Mouse (Mus musculus) kidney, embryonic 14.5 days (tissue): ENCODE data around the gene Ednrb. TPM values are rescaled to one million over a fixed set of nuclear protein-coding genes. Genes with fewer than 3 reads are reported as not detected.
A peak's percentile ranks its signal among the peaks of the same experiment; 100 is the strongest.

ENCODE experiments used
- ATAC-seq: fragments of 200-750 bp; cut with Nextera tagmentation; 2 replicates; pipeline ENCODE4 v1.8.0; 2017; ENCODE audit warnings: moderate number of reproducible peaks, mild to moderate bottlenecking, moderate TSS enrichment, moderate library complexity; ENCODE audit not compliant: low FRiP score, low TSS enrichment
- H3K27ac ChIP-seq: fragments of 300-500 bp; sonication (generic); 2 replicates; pipeline ENCODE4 v1.5.1; 2014; ENCODE audit warnings: low read depth, mild to moderate bottlenecking, low read length, moderate library complexity, mixed read lengths
- H3K27me3 ChIP-seq: fragments of 300-500 bp; sonication (generic); 2 replicates; pipeline ENCODE4 v1.6.1; 2014; ENCODE audit warnings: mild to moderate bottlenecking, low read length; ENCODE audit not compliant: control insufficient read depth, insufficient read depth
- H3K36me3 ChIP-seq: fragments of 300-500 bp; sonication (generic); 2 replicates; pipeline ENCODE4 v1.6.1; 2014; ENCODE audit warnings: low read length, mixed read lengths; ENCODE audit not compliant: control insufficient read depth, insufficient read depth
- H3K4me1 ChIP-seq: fragments of 300-500 bp; sonication (generic); 2 replicates; pipeline ENCODE4 v1.6.1; 2014; ENCODE audit warnings: low read length, mixed read lengths; ENCODE audit not compliant: control insufficient read depth, insufficient read depth
- H3K4me2 ChIP-seq: fragments of 300-500 bp; sonication (generic); replicated peaks from 2 replicates; pipeline ENCODE4 v1.6.1; 2014; ENCODE audit warnings: low read depth, mild to moderate bottlenecking, low read length
- H3K4me3 ChIP-seq: fragments of 300-500 bp; sonication (generic); 2 replicates; pipeline ENCODE4 v1.5.1; 2014; ENCODE audit warnings: mild to moderate bottlenecking, low read length
- H3K9ac ChIP-seq: fragments of 300-500 bp; sonication (generic); 2 replicates; pipeline ENCODE4 v1.6.1; 2014; ENCODE audit warnings: low read depth, mild to moderate bottlenecking, low read length, moderate library complexity
- H3K9me3 ChIP-seq: fragments of 300-500 bp; sonication (generic); 2 replicates; pipeline ENCODE4 v1.6.1; 2016; ENCODE audit warnings: low read length; ENCODE audit not compliant: control insufficient read depth
- WGBS: fragments of 180-500 bp; shearing (Covaris S2); extraction: QIAGEN DNeasy Blood & Tissue Kit; methylation state at CpG from one replicate; pipeline ENCODE4 v1.1.7; 2014; 5-methylcytosine and 5-hydroxymethylcytosine counted together
- polyA plus RNA-seq: library from polyadenylated mRNA; unstranded; fragments of >200 nt; fragmentation: Nextera tagmentation; extraction: Ambion mirVana; gene quantifications from 2 replicates; pipeline ENCODE4 v1.2.1, GENCODE M21; 2014

The Ednrb gene
- polyA plus RNA-seq, 1 experiment from 2014 or later: 37.5 TPM

- peaks cover 14% of the 10 kb centered on the region; the same call in 1 of the 2 replicates for H3K4me1 ChIP-seq
- ATAC-seq: peak; percentile 48; the same call in 1 of the 2 replicates
- H3K9ac ChIP-seq: no peak overlapping the region
- H3K27me3 ChIP-seq: no peaks in the 10 kb centered on the region
- no peak overlapping the region for H3K4me3 ChIP-seq
- H3K9me3 ChIP-seq: no peaks in the 10 kb centered on the region
- H3K27ac ChIP-seq: no peak overlapping the region
- WGBS: 49% methylated on average over 4 of the region's 4 CpGs
- H3K36me3 ChIP-seq: no peaks in the 10 kb centered on the region
- no peak overlapping the region for H3K4me2 ChIP-seq
Measured at GRCm38 (mm10) chr14:103832472-103832871, 11.7 kb downstream of the Ednrb start.

- no peak for ATAC-seq
- H3K4me1 ChIP-seq: peaks cover 12% of the 10 kb centered on the region; the same call in 1 of the 2 replicates
- no peak overlapping the region for H3K4me2 ChIP-seq
- H3K9me3 ChIP-seq: no peaks in the 10 kb centered on the region
- no peak overlapping the region for H3K9ac ChIP-seq
- no peaks in the 10 kb centered on the region for H3K36me3 ChIP-seq
- H3K4me3 ChIP-seq: no peak overlapping the region
- H3K27ac ChIP-seq: no peak overlapping the region
- H3K27me3 ChIP-seq: no peaks in the 10 kb centered on the region
- WGBS: 74% methylated on average over 5 of the region's 5 CpGs
Measured at GRCm38 (mm10) chr14:103831007-103831406, 13.2 kb downstream of the Ednrb start.

- H3K9me3 ChIP-seq: no peaks in the 10 kb centered on the region
- WGBS: 88% methylated on average over 9 of the region's 9 CpGs
- no peak overlapping the region for H3K27ac ChIP-seq
Measured at GRCm38 (mm10) chr14:103826343-103826742, 17.9 kb downstream of the Ednrb start.

GRCm38 (mm10) chr14:103825934-103826333 is 18.3 kb downstream of the Ednrb start:
- no peak overlapping the region for H3K9ac ChIP-seq
- no peaks in the 10 kb centered on the region for H3K4me1 ChIP-seq
- no peak overlapping the region for H3K4me3 ChIP-seq
- H3K9me3 ChIP-seq: no peaks in the 10 kb centered on the region
- no peaks in the 10 kb centered on the region for H3K27me3 ChIP-seq
- H3K27ac ChIP-seq: no peak overlapping the region
- no peak for ATAC-seq
- H3K36me3 ChIP-seq: no peaks in the 10 kb centered on the region
- H3K4me2 ChIP-seq: no peak overlapping the region
- 96% methylated on average over 5 of the region's 5 CpGs for WGBS

More at GRCm38 (mm10) chr14:103826343-103826742, 17.9 kb downstream of the Ednrb start:
- no peak for ATAC-seq
- Histone ChIP-seq H3K4me3 (no peak overlapping the region), H3K27me3 (no peaks in the 10 kb centered on the region), H3K4me2 (no peak overlapping the region), H3K4me1 (no peaks in the 10 kb centered on the region), H3K36me3 (no peaks in the 10 kb centered on the region), H3K9ac (no peak overlapping the region)

DNA sequence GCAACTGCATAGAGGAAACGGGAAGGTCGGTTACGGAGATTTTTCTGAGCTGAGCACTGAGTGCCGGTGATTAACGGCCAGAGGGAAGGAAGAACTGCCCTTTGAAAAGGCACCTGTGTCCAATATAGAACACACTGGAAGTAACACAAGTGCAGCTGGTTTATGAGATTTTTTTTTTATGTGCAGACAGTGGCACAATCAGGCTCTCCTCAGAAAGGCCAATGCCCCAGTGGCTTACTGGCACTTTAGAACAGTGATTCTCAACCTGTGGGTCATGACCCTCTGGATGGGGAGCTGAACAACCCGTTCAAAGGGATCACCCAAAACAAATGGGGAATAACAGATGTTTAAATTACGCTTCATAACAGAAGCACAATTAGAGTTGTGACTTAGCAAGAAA is 20.7 kb downstream of the Ednrb start:
- no peaks in the 10 kb centered on the region for H3K4me1 ChIP-seq
- H3K4me3 ChIP-seq: no peak overlapping the region
- no peak overlapping the region for H3K4me2 ChIP-seq
- no peak overlapping the region for H3K27ac ChIP-seq
- no peak overlapping the region for H3K9ac ChIP-seq
- no peak for ATAC-seq
- no peaks in the 10 kb centered on the region for H3K9me3 ChIP-seq
- no peaks in the 10 kb centered on the region for H3K36me3 ChIP-seq
- H3K27me3 ChIP-seq: no peaks in the 10 kb centered on the region
- WGBS: 30% methylated on average over 7 of the region's 7 CpGs

DNA sequence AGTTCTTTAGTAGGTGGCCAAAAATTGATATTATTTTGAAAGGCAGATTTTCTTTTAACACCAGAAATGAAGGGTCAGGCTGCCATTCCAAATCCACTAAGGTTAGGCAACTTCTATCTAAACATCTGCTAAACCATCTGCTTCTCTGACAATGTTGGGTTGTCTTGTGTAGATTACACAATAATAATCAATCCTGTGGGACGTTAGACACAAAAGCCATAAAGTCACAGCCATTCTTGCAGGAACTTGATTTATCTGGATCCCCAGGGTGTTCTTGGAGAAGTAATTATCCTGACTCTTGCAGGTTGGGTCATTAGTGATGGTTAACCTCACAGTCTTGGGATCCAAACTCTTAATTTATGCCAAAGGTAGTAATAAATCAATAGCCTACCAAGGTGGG is 21.6 kb downstream of the Ednrb start:
- no peaks in the 10 kb centered on the region for H3K36me3 ChIP-seq
- no peak for ATAC-seq
- H3K4me1 ChIP-seq: no peaks in the 10 kb centered on the region
- H3K9me3 ChIP-seq: no peaks in the 10 kb centered on the region
- 15% methylated on average over 1 of the region's 1 CpGs for WGBS
- no peak overlapping the region for H3K9ac ChIP-seq
- H3K4me2 ChIP-seq: no peak overlapping the region
- H3K4me3 ChIP-seq: no peak overlapping the region
- no peak overlapping the region for H3K27ac ChIP-seq
- no peaks in the 10 kb centered on the region for H3K27me3 ChIP-seq

GRCm38 (mm10) chr14:103816637-103817308 is 27.4 kb downstream of the Ednrb start:
- no peak for ATAC-seq
- Histone ChIP-seq H3K4me3 (no peak overlapping the region), H3K27ac (no peak overlapping the region), H3K9ac (no peak overlapping the region), H3K4me1 (no peaks in the 10 kb centered on the region), H3K36me3 (no peaks in the 10 kb centered on the region), H3K9me3 (no peaks in the 10 kb centered on the region), H3K4me2 (no peak overlapping the region; the same call in 1 of the 2 replicates), H3K27me3 (no peaks in the 10 kb centered on the region)
- WGBS: 73% methylated on average over 25 of the region's 25 CpGs

DNA sequence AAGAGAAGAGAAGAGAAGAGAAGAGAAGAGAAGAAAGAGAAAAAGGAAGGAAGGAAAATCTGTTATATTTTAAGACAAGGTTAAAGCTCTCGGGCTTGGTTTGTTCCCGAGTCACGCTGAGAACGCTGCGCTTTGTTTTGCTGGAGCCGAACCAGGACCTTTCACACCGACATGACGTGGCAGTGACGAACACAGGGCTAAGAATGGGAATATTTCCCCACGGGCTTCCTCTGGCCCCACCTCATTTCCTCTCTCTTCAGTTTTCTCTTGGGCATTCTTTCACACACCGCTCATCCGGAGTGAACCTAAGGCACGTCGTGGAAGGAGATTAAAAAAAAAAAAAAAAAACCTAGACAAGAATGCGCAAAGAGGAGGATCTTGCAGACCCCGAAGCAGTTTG is 28.7 kb downstream of the Ednrb start:
- Histone ChIP-seq H3K4me2 (no peak overlapping the region), H3K27ac (no peak overlapping the region), H3K4me3 (no peak overlapping the region), H3K27me3 (no peaks in the 10 kb centered on the region), H3K4me1 (no peaks in the 10 kb centered on the region), H3K36me3 (no peaks in the 10 kb centered on the region), H3K9ac (no peak overlapping the region), H3K9me3 (no peaks in the 10 kb centered on the region)
- 68% methylated on average over 16 of the region's 16 CpGs for WGBS
- no peak for ATAC-seq

DNA sequence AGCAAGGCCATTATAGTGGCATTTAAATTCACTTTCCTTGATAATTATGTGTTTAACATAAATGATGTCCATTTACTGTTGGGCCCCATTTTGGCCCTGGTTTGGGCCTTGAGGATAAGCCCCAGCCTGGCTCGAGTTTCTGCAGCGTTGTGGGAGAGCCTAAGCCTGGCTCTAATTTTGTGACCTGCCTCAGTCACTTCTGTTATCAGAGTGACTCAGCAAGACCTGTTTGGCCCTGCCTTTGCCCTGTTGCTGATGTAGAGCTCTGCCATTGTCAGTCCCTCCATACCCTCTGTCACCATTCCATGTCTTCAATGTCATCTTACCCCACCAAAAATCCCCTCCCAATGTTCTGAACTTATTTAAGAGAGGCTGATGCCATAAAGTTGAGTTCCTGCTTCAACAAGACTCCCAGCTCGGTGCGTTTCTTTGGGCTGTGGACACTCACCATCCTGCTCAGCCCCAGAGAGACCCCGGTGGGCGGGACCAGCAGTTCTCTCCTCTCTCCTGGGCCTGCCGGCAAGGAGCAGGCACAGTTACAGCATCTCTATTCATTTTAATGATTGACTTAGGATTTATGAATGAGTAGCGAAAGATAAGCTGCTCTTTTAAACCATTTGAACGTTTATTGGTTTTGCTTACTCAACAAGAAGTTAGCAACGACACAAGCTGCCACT is 30.0 kb downstream of the Ednrb start:
- no peaks in the 10 kb centered on the region for H3K36me3 ChIP-seq
- H3K27me3 ChIP-seq: no peaks in the 10 kb centered on the region
- ATAC-seq: no peak
- H3K9me3 ChIP-seq: no peaks in the 10 kb centered on the region
- H3K4me2 ChIP-seq: no peak overlapping the region
- no peak overlapping the region for H3K4me3 ChIP-seq
- WGBS: 61% methylated on average over 10 of the region's 10 CpGs
- no peak overlapping the region for H3K9ac ChIP-seq
- no peak overlapping the region for H3K27ac ChIP-seq
- H3K4me1 ChIP-seq: no peaks in the 10 kb centered on the region
